Mouse (Mus musculus) testis, adult 2 months (tissue): ENCODE results near the gene Bcl10. TPM values are rescaled to one million over a fixed set of nuclear protein-coding genes. Genes with fewer than 3 reads are reported as not detected.
"Not testable (repeated sequence)": the region's sequence is repeated elsewhere in the genome, so short reads cannot be mapped to it uniquely, and the experiment has no call there.

ENCODE experiments used
- H3K27ac ChIP-seq: fragments of 200-500 bp; 2 replicates; pipeline ENCODE4 v1.5.1; 2012; ENCODE audit warnings: low read depth, low read length; ENCODE audit not compliant: control insufficient read depth, insufficient read depth
- H3K27me3 ChIP-seq: fragments of 200-500 bp; 2 replicates; pipeline ENCODE4 v1.6.1; 2012; ENCODE audit warnings: mild to moderate bottlenecking, low read length, moderate library complexity; ENCODE audit not compliant: control insufficient read depth, insufficient read depth
- H3K36me3 ChIP-seq: fragments of 200-500 bp; 2 replicates; pipeline ENCODE4 v1.6.1; 2012; ENCODE audit warnings: mild to moderate bottlenecking, low read length; ENCODE audit not compliant: control insufficient read depth, insufficient read depth
- H3K4me1 ChIP-seq: fragments of 200-500 bp; 2 replicates; pipeline ENCODE4 v1.6.1; 2012; ENCODE audit warnings: low read length; ENCODE audit not compliant: control insufficient read depth, insufficient read depth
- H3K4me3 ChIP-seq: fragments of 200-500 bp; 2 replicates; pipeline ENCODE4 v1.5.1; 2012; ENCODE audit warnings: low read depth, mild to moderate bottlenecking, low read length, moderate library complexity, mixed read lengths; ENCODE audit not compliant: control insufficient read depth
- CTCF ChIP-seq: fragments of 200-500 bp; IDR thresholded peaks from 2 replicates; pipeline ENCODE4 v1.5.1; 2012; ENCODE audit warnings: low read depth, mild to moderate bottlenecking, inconsistent platforms, low read length, moderate library complexity; ENCODE audit not compliant: control insufficient read depth, insufficient read depth, insufficient replicate concordance
- POLR2A ChIP-seq: fragments of 200-500 bp; IDR thresholded peaks from 2 replicates; pipeline ENCODE4 v1.6.1; 2012; ENCODE audit warnings: low read depth, mild to moderate bottlenecking, inconsistent platforms, low read length, moderate library complexity; ENCODE audit not compliant: control insufficient read depth
- polyA plus RNA-seq: library from polyadenylated mRNA; depleted of rRNA; stranded (reverse); fragments of >200 nt; gene quantifications from 2 replicates; pipeline ENCODE4 v1.2.3, GENCODE M21; 2012; rRNA removed

Bcl10 gene
- 4.6 and 4.7 TPM in 2 replicates for polyA plus RNA-seq

- TF ChIP-seq CTCF (no peak), POLR2A (no peak)
- H3K27me3 ChIP-seq = no peaks in the 10 kb centered on the region
- no peaks in the 10 kb centered on the region for H3K36me3 ChIP-seq
- peak within 1 kb of the TSS; percentile 99; the same call in 1 of the 2 replicates for H3K4me3 ChIP-seq
- no peak within 1 kb of the TSS; the same call in 1 of the 2 replicates for H3K27ac ChIP-seq
- no peaks in the 10 kb centered on the region; the same call in 1 of the 2 replicates for H3K4me1 ChIP-seq
Measured at GRCm38 (mm10) chr3:145922019-145922854, at the start of gene Bcl10. Gene Bcl10 (plus strand): TSS chr3:145922804.

- no peaks in the 10 kb centered on the region for H3K27me3 ChIP-seq
- H3K4me1 ChIP-seq = no peaks in the 10 kb centered on the region
- H3K4me3 ChIP-seq = no peak overlapping the region
- no peak overlapping the region for H3K27ac ChIP-seq
- no peaks in the 10 kb centered on the region for H3K36me3 ChIP-seq
- no peak for TF ChIP-seq CTCF
- TF ChIP-seq POLR2A = no peak
Measured at GRCm38 (mm10) chr3:145873271-145873670, 49.3 kb upstream of the Bcl10 start.

DNA sequence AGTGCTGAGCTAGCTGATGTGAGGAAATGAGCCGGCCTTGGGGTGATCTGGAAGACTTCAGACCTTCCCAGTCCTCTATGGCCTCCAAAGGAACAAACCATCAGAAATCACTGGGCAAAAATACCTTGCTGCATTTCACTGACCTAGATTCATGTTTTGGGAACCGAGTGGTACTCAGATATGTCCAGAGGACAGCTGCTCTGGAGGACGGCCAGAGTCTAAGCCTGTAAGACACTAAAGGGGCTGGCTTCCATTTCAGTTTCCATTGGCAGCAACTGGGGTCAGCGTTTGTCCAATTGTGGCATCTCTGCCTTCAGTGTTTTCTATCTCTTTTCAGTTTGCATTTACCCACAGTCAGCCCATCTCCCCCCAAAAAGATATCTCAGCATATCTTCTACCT lies 48.5 kb upstream of the Bcl10 start:
- H3K4me3 ChIP-seq = no peak overlapping the region
- H3K27me3 ChIP-seq = no peaks in the 10 kb centered on the region
- TF ChIP-seq POLR2A = no peak
- no peak for TF ChIP-seq CTCF
- no peaks in the 10 kb centered on the region for H3K36me3 ChIP-seq
- H3K4me1 ChIP-seq = no peaks in the 10 kb centered on the region
- no peak overlapping the region for H3K27ac ChIP-seq

- Histone ChIP-seq H3K4me3 (no peak overlapping the region), H3K27me3 (no peaks in the 10 kb centered on the region), H3K27ac (no peak overlapping the region), H3K36me3 (no peaks in the 10 kb centered on the region), H3K4me1 (no peaks in the 10 kb centered on the region)
- no peak for TF ChIP-seq CTCF
- no peak for TF ChIP-seq POLR2A
Measured at GRCm38 (mm10) chr3:145876120-145876519, 46.5 kb upstream of the Bcl10 start.

GRCm38 (mm10) chr3:145878867-145879266 lies 43.7 kb upstream of the Bcl10 start:
- not testable (repeated sequence) for H3K4me1 ChIP-seq, H3K27ac ChIP-seq, H3K36me3 ChIP-seq, H3K4me3 ChIP-seq, H3K27me3 ChIP-seq

GRCm38 (mm10) chr3:145880335-145880734 lies 42.3 kb upstream of the Bcl10 start:
- H3K4me1 ChIP-seq = no peaks in the 10 kb centered on the region
- no peak overlapping the region for H3K27ac ChIP-seq
- no peaks in the 10 kb centered on the region for H3K27me3 ChIP-seq
- no peaks in the 10 kb centered on the region for H3K36me3 ChIP-seq
- TF ChIP-seq POLR2A (no peak), CTCF (no peak)
- no peak overlapping the region for H3K4me3 ChIP-seq

DNA sequence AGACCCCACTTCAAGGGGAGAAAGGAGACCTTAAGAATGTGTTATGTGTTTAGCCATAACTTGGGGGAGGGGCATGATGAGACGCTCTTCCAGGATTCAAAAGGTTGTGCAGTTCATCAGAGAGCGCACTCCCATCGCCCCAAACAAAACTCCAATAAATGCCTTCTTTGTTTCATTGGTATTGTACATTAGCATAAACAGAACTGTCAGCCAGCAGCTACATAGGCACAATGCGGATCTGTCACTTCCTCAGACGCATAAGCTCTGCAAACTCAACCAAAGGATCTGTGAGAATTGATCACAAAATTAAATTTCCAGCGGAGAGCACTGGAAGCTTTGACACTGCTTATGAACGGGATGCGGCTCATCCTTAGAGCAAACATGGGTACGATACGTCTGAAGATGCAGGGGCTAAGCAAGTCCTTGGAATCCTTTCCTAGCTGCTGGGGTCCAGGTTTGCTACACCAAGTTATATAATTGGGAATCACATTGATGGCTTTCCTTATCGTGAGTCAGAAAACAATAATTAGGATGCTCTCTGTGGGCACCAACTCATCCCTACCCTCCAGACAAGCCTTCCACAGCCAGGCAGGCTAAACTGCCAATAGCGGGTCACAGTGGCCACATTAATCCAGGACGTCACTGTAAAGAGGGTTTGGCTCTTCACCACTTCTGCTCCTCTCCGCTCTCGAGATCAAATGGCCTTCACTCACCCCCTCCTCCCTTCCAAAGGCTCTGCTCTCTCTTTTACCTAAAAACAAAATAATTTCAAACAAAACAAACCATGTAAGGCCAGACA lies 40.3 kb upstream of the Bcl10 start:
- H3K4me3 ChIP-seq = no peak overlapping the region
- H3K27ac ChIP-seq = no peak overlapping the region
- no peaks in the 10 kb centered on the region for H3K4me1 ChIP-seq
- H3K36me3 ChIP-seq = no peaks in the 10 kb centered on the region
- no peaks in the 10 kb centered on the region for H3K27me3 ChIP-seq
- TF ChIP-seq POLR2A (no peak), CTCF (no peak)
